Mouse (Mus musculus): ENCODE results near the gene Trp53bp2.

Gene Trp53bp2

GRCm38 (mm10) chr1:182502491-182503050 is 93.6 kb downstream of the Trp53bp2 start:
- no peak for DNase-seq (ENCODE audit: low spot score)

- no peak for DNase-seq (ENCODE audit: low spot score)
These were observed 94.4 kb downstream of the Trp53bp2 start for GRCm38 (mm10) chr1:182503206-182503900.

GRCm38 (mm10) chr1:182504223-182504622 is 95.3 kb downstream of the Trp53bp2 start:
- peak; percentile 40 for DNase-seq (ENCODE audit: low spot score)

GRCm38 (mm10) chr1:182505291-182505690 is 96.3 kb downstream of the Trp53bp2 start:
- DNase-seq (ENCODE audit: low spot score), result no peak

- peak; percentile 14 for DNase-seq (ENCODE audit: low spot score)
These were observed 97.4 kb downstream of the Trp53bp2 start for GRCm38 (mm10) chr1:182506229-182506986.

- peak; percentile 19 for DNase-seq (ENCODE audit: low spot score)
These were observed 100.3 kb downstream of the Trp53bp2 start for GRCm38 (mm10) chr1:182509110-182509797.

GRCm38 (mm10) chr1:182511073-182511472 is 102.1 kb downstream of the Trp53bp2 start:
- no peak for DNase-seq (ENCODE audit: low spot score)

GRCm38 (mm10) chr1:182511778-182512177 is 102.8 kb downstream of the Trp53bp2 start:
- no peak for DNase-seq (ENCODE audit: low spot score)

Data from embryo, embryonic 10.5 days (tissue).